Mouse (Mus musculus) stomach, embryonic 14.5 days (tissue): ENCODE results near the gene Perm1. TPM values are rescaled to one million over a fixed set of nuclear protein-coding genes. Genes with fewer than 3 reads are reported as not detected.
A peak's percentile ranks its signal among the peaks of the same experiment; 100 is the strongest.

Source experiments
- ATAC-seq: fragments of 200-750 bp; cut with Nextera tagmentation; 2 replicates; pipeline ENCODE4 v1.8.0; 2017; ENCODE audit warnings: low read depth, moderate TSS enrichment; ENCODE audit not compliant: insufficient number of reproducible peaks, insufficient read depth, low FRiP score
- H3K27ac ChIP-seq: fragments of 300-500 bp; sonication (generic); 2 replicates; pipeline ENCODE4 v1.5.1; 2014; ENCODE audit warnings: mild to moderate bottlenecking, low read length, moderate library complexity, mixed read lengths
- H3K27me3 ChIP-seq: fragments of 300-500 bp; sonication (generic); 2 replicates; pipeline ENCODE4 v1.6.1; 2014; ENCODE audit warnings: low read length, control low read depth, mixed read lengths; ENCODE audit not compliant: control insufficient read depth, insufficient read depth
- H3K36me3 ChIP-seq: fragments of 300-500 bp; sonication (generic); 2 replicates; pipeline ENCODE4 v1.6.1; 2014; ENCODE audit warnings: mild to moderate bottlenecking, control low read depth, low read length, moderate library complexity, mixed read lengths; ENCODE audit not compliant: control insufficient read depth, insufficient read depth
- H3K4me1 ChIP-seq: fragments of 300-500 bp; sonication (generic); 2 replicates; pipeline ENCODE4 v1.6.1; 2014; ENCODE audit warnings: low read length, control low read depth, mixed read lengths; ENCODE audit not compliant: control insufficient read depth, insufficient read depth
- H3K4me2 ChIP-seq: fragments of 300-500 bp; sonication (generic); replicated peaks from 2 replicates; pipeline ENCODE4 v1.6.1; 2014; ENCODE audit warnings: low read depth, low read length, control low read depth
- H3K4me3 ChIP-seq: fragments of 300-500 bp; sonication (generic); 2 replicates; pipeline ENCODE4 v1.5.1; 2014; ENCODE audit warnings: low read depth, low read length, control low read depth
- H3K9ac ChIP-seq: fragments of 300-500 bp; sonication (generic); replicated peaks from 2 replicates; pipeline ENCODE4 v1.6.1; 2014; ENCODE audit warnings: low read depth, mild to moderate bottlenecking, control low read depth, low read length, moderate library complexity, mixed read lengths
- H3K9me3 ChIP-seq: fragments of 300-500 bp; sonication (generic); 2 replicates; pipeline ENCODE4 v1.6.1; 2016; ENCODE audit warnings: low read depth, low read length, control low read depth; ENCODE audit not compliant: control insufficient read depth
- WGBS: fragments of 180-500 bp; shearing (Covaris S2); extraction: QIAGEN DNeasy Blood & Tissue Kit; methylation state at CpG from one replicate; pipeline ENCODE4 v1.1.7; 2014; 5-methylcytosine and 5-hydroxymethylcytosine counted together
- polyA plus RNA-seq: library from polyadenylated mRNA; unstranded; fragments of >200 nt; fragmentation: Nextera tagmentation; extraction: Ambion mirVana; gene quantifications from 2 replicates; pipeline ENCODE4 v1.2.1, GENCODE M21; 2014

Gene Perm1
- polyA plus RNA-seq, 1 experiment from 2014 or later: 1.3 TPM

GRCm38 (mm10) chr4:156208872-156209271 lies 6.8 kb upstream of the Perm1 start:
- no peaks in the 10 kb centered on the region for H3K27me3 ChIP-seq
- H3K4me2 ChIP-seq: no peak overlapping the region
- no peaks in the 10 kb centered on the region for H3K9me3 ChIP-seq
- ATAC-seq: no peak
- H3K9ac ChIP-seq: no peak overlapping the region
- H3K4me1 ChIP-seq: 0 out of 2 replicates have a peak, but pooled peaks cover 1% of the 10 kb centered on the region
- 70% methylated on average over 4 of the region's 4 CpGs for WGBS
- H3K4me3 ChIP-seq: no peak overlapping the region
- no peak overlapping the region for H3K27ac ChIP-seq
- H3K36me3 ChIP-seq: no peaks in the 10 kb centered on the region

- H3K9me3 ChIP-seq: no peaks in the 10 kb centered on the region
- no peak overlapping the region for H3K4me2 ChIP-seq
- H3K36me3 ChIP-seq: no peaks in the 10 kb centered on the region
- H3K4me1 ChIP-seq: no peaks in the 10 kb centered on the region
- ATAC-seq: no peak
- WGBS: 68% methylated on average over 13 of the region's 13 CpGs
- H3K27me3 ChIP-seq: no peaks in the 10 kb centered on the region
- H3K4me3 ChIP-seq: no peak overlapping the region
- no peak overlapping the region for H3K27ac ChIP-seq
- H3K9ac ChIP-seq: no peak overlapping the region
Measured at GRCm38 (mm10) chr4:156209963-156210635, 5.6 kb upstream of the Perm1 start.

- no peak overlapping the region for H3K27ac ChIP-seq
- no peak for ATAC-seq
- H3K27me3 ChIP-seq: no peaks in the 10 kb centered on the region
- 93% methylated on average over 13 of the region's 13 CpGs for WGBS
- H3K36me3 ChIP-seq: no peaks in the 10 kb centered on the region
- H3K4me1 ChIP-seq: no peaks in the 10 kb centered on the region
- H3K4me3 ChIP-seq: no peak overlapping the region
- no peak overlapping the region for H3K4me2 ChIP-seq
- no peaks in the 10 kb centered on the region for H3K9me3 ChIP-seq
- H3K9ac ChIP-seq: no peak overlapping the region
Measured at GRCm38 (mm10) chr4:156213134-156213533, 2.5 kb upstream of the Perm1 start.

- no peak for ATAC-seq
- no peaks in the 10 kb centered on the region for H3K36me3 ChIP-seq
Measured at GRCm38 (mm10) chr4:156216196-156216595, 528 bp downstream of the Perm1 start.

GRCm38 (mm10) chr4:156217022-156217669 lies 1.5 kb downstream of the Perm1 start:
- Histone ChIP-seq H3K27me3 (no peaks in the 10 kb centered on the region), H3K4me3 (no peak overlapping the region), H3K9me3 (no peaks in the 10 kb centered on the region), H3K4me2 (no peak overlapping the region), H3K27ac (no peak overlapping the region), H3K9ac (no peak overlapping the region), H3K4me1 (no peaks in the 10 kb centered on the region), H3K36me3 (no peaks in the 10 kb centered on the region)
- ATAC-seq: peak; percentile 49; the same call in 1 of the 2 replicates
- WGBS: 75% methylated on average over 16 of the region's 16 CpGs

More at GRCm38 (mm10) chr4:156216196-156216595, 528 bp downstream of the Perm1 start:
- WGBS: 78% methylated on average over 2 of the region's 2 CpGs
- Histone ChIP-seq H3K9ac (no peak overlapping the region), H3K9me3 (no peaks in the 10 kb centered on the region), H3K27ac (no peak overlapping the region), H3K4me1 (no peaks in the 10 kb centered on the region), H3K4me2 (no peak overlapping the region), H3K27me3 (no peaks in the 10 kb centered on the region), H3K4me3 (no peak overlapping the region)

GRCm38 (mm10) chr4:156217838-156218237 lies 2.2 kb downstream of the Perm1 start:
- no peaks in the 10 kb centered on the region for H3K9me3 ChIP-seq
- no peak overlapping the region for H3K4me2 ChIP-seq
- H3K27ac ChIP-seq: no peak overlapping the region
- ATAC-seq: no peak
- no peaks in the 10 kb centered on the region for H3K36me3 ChIP-seq
- H3K9ac ChIP-seq: no peak overlapping the region
- no peaks in the 10 kb centered on the region for H3K27me3 ChIP-seq
- no peaks in the 10 kb centered on the region for H3K4me1 ChIP-seq
- 70% methylated on average over 15 of the region's 16 CpGs for whole genome bisulfite sequencing
- no peak overlapping the region for H3K4me3 ChIP-seq

- 87% methylated on average over 11 of the region's 11 CpGs for WGBS
- no peak for ATAC-seq
Measured at GRCm38 (mm10) chr4:156219936-156220335, 4.3 kb downstream of the Perm1 start.

GRCm38 (mm10) chr4:156224276-156224675 lies 8.6 kb downstream of the Perm1 start:
- no peak for ATAC-seq
- H3K9ac ChIP-seq: no peak overlapping the region

More at GRCm38 (mm10) chr4:156219936-156220335, 4.3 kb downstream of the Perm1 start:
- Histone ChIP-seq H3K4me3 (no peak overlapping the region), H3K4me2 (no peak overlapping the region), H3K36me3 (no peaks in the 10 kb centered on the region; the same call in 1 of the 2 replicates), H3K9me3 (no peaks in the 10 kb centered on the region), H3K4me1 (no peaks in the 10 kb centered on the region), H3K9ac (no peak overlapping the region), H3K27ac (no peak overlapping the region), H3K27me3 (no peaks in the 10 kb centered on the region)

More at GRCm38 (mm10) chr4:156224276-156224675, 8.6 kb downstream of the Perm1 start:
- Histone ChIP-seq H3K4me2 (no peak overlapping the region), H3K27ac (no peak overlapping the region), H3K4me3 (no peak overlapping the region), H3K9me3 (no peaks in the 10 kb centered on the region), H3K4me1 (peaks cover 9% of the 10 kb centered on the region; the same call in 1 of the 2 replicates), H3K27me3 (no peaks in the 10 kb centered on the region), H3K36me3 (peaks cover 2% of the 10 kb centered on the region; the same call in 1 of the 2 replicates)
- 74% methylated on average over 2 of the region's 2 CpGs for WGBS
